11 mouse cellular contexts compared by ENCODE assay signal in genomic region chr3:84224982-84225381, GRCm38 (mm10). TPM values are rescaled to one million over a fixed set of nuclear protein-coding genes. Genes with fewer than 3 reads are reported as not detected.
DNase-seq lines count a peak whose midpoint lies in the region; ATAC-seq and TF ChIP-seq lines count a peak whose summit lies in the region.
"Had no signal": no experiment of that assay in that cellular context is flagged by ENCODE, and none has a peak within 500 bp of the region (broad histone marks: within the 10 kb centered on the region; RNA-seq: fewer than 3 reads in every experiment).

No protein-coding gene starts in this region.

- peak; percentile 35 to 41 for DNase-seq in cerebellum, postnatal 10 days
- DNase-seq in cerebellum, adult 11-12 months, result no peak
- DNase-seq in layer of hippocampus, adult 2 months (ENCODE audit: low spot score in 2 of 2), result no peak
- no peak for DNase-seq in layer of hippocampus, adult 9-10 months (ENCODE audit: low spot score)
- peak; percentile 44 for DNase-seq in A20 (ENCODE audit: low read depth, low spot score)
- DNase-seq in gastrocnemius, postnatal 10 days, result no peak
- DNase-seq: adrenal gland, adult 8-10 months; cerebellum, adult 8-10 months; kidney, adult 11 months had no signal

- peak; percentile 70 for TF ChIP-seq CTCF in layer of hippocampus, adult 2 months (conservative IDR thresholded peaks at IDR 0.05)
- 0 out of 2 replicates have a peak, but pooled peaks have one; percentile 22 for TF ChIP-seq CTCF in cortical plate, adult 2 months (IDR thresholded peaks at IDR 0.05; ENCODE audit: extremely low read depth, insufficient read depth, low read length)

- ATAC-seq in granulocyte monocyte progenitor cell, adult 5-6 weeks (replicated peaks; ENCODE audit: poor library complexity, severe bottlenecking), result no peak

- TF ChIP-seq POLR2A in cortical plate, adult 2 months (IDR thresholded peaks at IDR 0.05; ENCODE audit: extremely low read depth, insufficient read depth, low read length), result no peak

- H3K4me3 ChIP-seq in layer of hippocampus, adult 2 months, result no peak overlapping the region
- H3K4me3 ChIP-seq in cortical plate, adult 2 months (ENCODE audit: insufficient read depth, low read length), result no peak overlapping the region

- peaks cover 2% of the 10 kb centered on the region; the same call in 1 of the 2 replicates for H3K4me1 ChIP-seq in cortical plate, adult 2 months (ENCODE audit: control insufficient read depth, insufficient read depth, low read length)

- no peak overlapping the region for H3K27ac ChIP-seq in layer of hippocampus, adult 2 months
- no peak overlapping the region for H3K27ac ChIP-seq in cortical plate, adult 2 months (ENCODE audit: insufficient read depth, low read length)

RNA-seq across cellular contexts. Expression of gene Gm6525, which starts 51.1 kb away (rescaled TPM):
- total RNA-seq in layer of hippocampus, adult 2 months (2021), result not detected
- polyA plus RNA-seq in cortical plate, adult 2 months (2012; rRNA removed), result not detected in 2 replicates
- total RNA-seq in granulocyte monocyte progenitor cell, adult 5-6 weeks (2014; fragmentation: Nextera tagmentation), result not detected in 2 replicates
- total RNA-seq in granulocyte monocyte progenitor cell, adult 5-6 weeks (2017), result 0.15 TPM in 1 of 2 replicates, not detected in the other
- total RNA-seq in gastrocnemius, postnatal 10 days (2021), result under 1 TPM in 1 of 2 experiments, not detected in 1; 0.31 TPM
- total RNA-seq: adrenal gland, adult 8-10 months had no signal

Comparison
In these comparisons a context has a peak if more than half of its experiments do, and no peak if none do; other contexts are left out.
1. DNase-seq: peak in cerebellum, postnatal 10 days (2 of 2) and A20 (single experiment); none in cerebellum, adult 11-12 months (single experiment), layer of hippocampus, adult 2 months (0 of 2), layer of hippocampus, adult 9-10 months (single experiment) and gastrocnemius, postnatal 10 days (single experiment).